9 mouse cellular contexts compared by ENCODE assay signal in genomic region chr6:112207229-112207628, GRCm38 (mm10).
DNase-seq lines count a peak whose midpoint lies in the region; ATAC-seq and TF ChIP-seq lines count a peak whose summit lies in the region.
"Had no signal": no experiment of that assay in that cellular context is flagged by ENCODE, and none has a peak within 500 bp of the region (broad histone marks: within the 10 kb centered on the region; RNA-seq: fewer than 3 reads in every experiment).

No protein-coding gene starts in this region.

- H3K9ac ChIP-seq in limb, embryonic 11.5 days (ENCODE audit: low read length) = no peak overlapping the region
- no peak overlapping the region for H3K9ac ChIP-seq in hindbrain, embryonic 13.5 days
- no peak overlapping the region for H3K9ac ChIP-seq in lung, embryonic 14.5 days
- H3K9ac ChIP-seq: lung, embryonic 15.5 days had no signal

- peak; percentile 38 for DNase-seq in limb, embryonic 11.5 days (ENCODE audit: low spot score)
- no peak for DNase-seq in limb, embryonic 10.5 days (ENCODE audit: low spot score)
- peak; percentile 45 for DNase-seq in MN1 (ENCODE audit: low spot score)
- DNase-seq in cerebellum, postnatal 14 days = peak; percentile 45 to 69
- DNase-seq in lung, embryonic 14.5 days = peak; percentile 89
- DNase-seq in urinary bladder, postnatal 25 days (ENCODE audit: low spot score) = no peak

- no peaks in the 10 kb centered on the region for H3K4me1 ChIP-seq in limb, embryonic 11.5 days (ENCODE audit: control insufficient read depth, insufficient read depth, low read length)
- peaks cover 10% of the 10 kb centered on the region for H3K4me1 ChIP-seq in limb, embryonic 10.5 days
- peaks cover 6% of the 10 kb centered on the region for H3K4me1 ChIP-seq in hindbrain, embryonic 13.5 days (replicated peaks)
- H3K4me1 ChIP-seq in lung, embryonic 14.5 days (ENCODE audit: insufficient read depth) = peaks cover 11% of the 10 kb centered on the region; the same call in 1 of the 2 replicates
- peaks cover 3% of the 10 kb centered on the region; the same call in 1 of the 2 replicates for H3K4me1 ChIP-seq in small intestine, adult 2 months (ENCODE audit: control insufficient read depth, insufficient read depth, insufficient read length, low read length)

- H3K27me3 ChIP-seq in limb, embryonic 11.5 days (ENCODE audit: control insufficient read depth, insufficient read depth, low read length) = no peaks in the 10 kb centered on the region
- H3K27me3 ChIP-seq in limb, embryonic 10.5 days (ENCODE audit: low read depth, poor library complexity, severe bottlenecking) = no peaks in the 10 kb centered on the region
- no peaks in the 10 kb centered on the region for H3K27me3 ChIP-seq in hindbrain, embryonic 13.5 days
- no peaks in the 10 kb centered on the region for H3K27me3 ChIP-seq in lung, embryonic 14.5 days (ENCODE audit: insufficient read depth, low read length)
- no peaks in the 10 kb centered on the region for H3K27me3 ChIP-seq in small intestine, adult 2 months (ENCODE audit: control insufficient read depth, insufficient read depth, low read length)
- H3K27me3 ChIP-seq: lung, embryonic 15.5 days had no signal

- peak; percentile 58 for ATAC-seq in limb, embryonic 11.5 days (ENCODE audit: insufficient number of reproducible peaks, low FRiP score, low TSS enrichment, low read depth)
- peak; percentile 46 for ATAC-seq in hindbrain, embryonic 13.5 days (ENCODE audit: low FRiP score)
- no peak for ATAC-seq in lung, embryonic 14.5 days (ENCODE audit: insufficient read depth)

- peak; percentile 87 for TF ChIP-seq CTCF in lung, embryonic 14.5 days (IDR thresholded peaks at IDR 0.05; ENCODE audit: low read depth)
- TF ChIP-seq CTCF in small intestine, adult 2 months (IDR thresholded peaks at IDR 0.05; ENCODE audit: extremely low read depth, insufficient read length, insufficient replicate concordance, low read depth, low read length) = peak; percentile 18; the same call in 1 of the 2 replicates

- no peak overlapping the region for H3K27ac ChIP-seq in limb, embryonic 11.5 days (replicated peaks; ENCODE audit: low read depth, low read length)
- no peak overlapping the region for H3K27ac ChIP-seq in limb, embryonic 10.5 days
- H3K27ac ChIP-seq in hindbrain, embryonic 13.5 days = no peak overlapping the region
- no peak overlapping the region for H3K27ac ChIP-seq in lung, embryonic 14.5 days (ENCODE audit: low read depth)
- no peak overlapping the region for H3K27ac ChIP-seq in small intestine, adult 2 months (ENCODE audit: insufficient read depth, low read depth, low read length)
- H3K27ac ChIP-seq: lung, embryonic 15.5 days had no signal

- no peak overlapping the region for H3K4me3 ChIP-seq in limb, embryonic 11.5 days (ENCODE audit: low read depth, low read length)
- no peak overlapping the region for H3K4me3 ChIP-seq in limb, embryonic 10.5 days
- no peak overlapping the region for H3K4me3 ChIP-seq in hindbrain, embryonic 13.5 days
- no peak overlapping the region for H3K4me3 ChIP-seq in lung, embryonic 14.5 days (ENCODE audit: low read depth, low read length)
- H3K4me3 ChIP-seq in small intestine, adult 2 months (ENCODE audit: low read depth, low read length) = no peak overlapping the region
- H3K4me3 ChIP-seq: lung, embryonic 15.5 days had no signal

- H3K9me3 ChIP-seq in limb, embryonic 11.5 days (ENCODE audit: control insufficient read depth, low read length) = no peaks in the 10 kb centered on the region
- no peaks in the 10 kb centered on the region for H3K9me3 ChIP-seq in limb, embryonic 10.5 days (replicated peaks)
- no peaks in the 10 kb centered on the region for H3K9me3 ChIP-seq in hindbrain, embryonic 13.5 days
- H3K9me3 ChIP-seq in lung, embryonic 14.5 days (ENCODE audit: low read depth, low read length) = no peaks in the 10 kb centered on the region
- H3K9me3 ChIP-seq: lung, embryonic 15.5 days had no signal

- no peaks in the 10 kb centered on the region for H3K36me3 ChIP-seq in limb, embryonic 11.5 days (ENCODE audit: control insufficient read depth, insufficient read depth, low read length)
- H3K36me3 ChIP-seq in limb, embryonic 10.5 days = no peaks in the 10 kb centered on the region
- no peaks in the 10 kb centered on the region for H3K36me3 ChIP-seq in hindbrain, embryonic 13.5 days
- H3K36me3 ChIP-seq in lung, embryonic 14.5 days (ENCODE audit: insufficient read depth) = no peaks in the 10 kb centered on the region
- no peaks in the 10 kb centered on the region for H3K36me3 ChIP-seq in small intestine, adult 2 months (ENCODE audit: control insufficient read depth, insufficient read depth, low read length)
- H3K36me3 ChIP-seq: lung, embryonic 15.5 days had no signal

- no peak overlapping the region for H3K4me2 ChIP-seq in limb, embryonic 11.5 days (ENCODE audit: low read depth, severe bottlenecking)
- H3K4me2 ChIP-seq in hindbrain, embryonic 13.5 days = no peak overlapping the region
- H3K4me2 ChIP-seq in lung, embryonic 14.5 days = no peak overlapping the region
- H3K4me2 ChIP-seq: lung, embryonic 15.5 days had no signal

- WGBS in limb, embryonic 11.5 days = 44% methylated on average over 5 of the region's 5 CpGs
- 50% methylated on average over 5 of the region's 5 CpGs for WGBS in limb, embryonic 10.5 days
- 37% methylated on average over 5 of the region's 5 CpGs for WGBS in hindbrain, embryonic 13.5 days
- 25% methylated on average over 5 of the region's 5 CpGs for WGBS in lung, embryonic 14.5 days
- WGBS in small intestine, adult 2 months = 14% methylated on average over 5 of the region's 5 CpGs

- no peak for TF ChIP-seq POLR2A in small intestine, adult 2 months (IDR thresholded peaks at IDR 0.05; ENCODE audit: low read depth, low read length)

Comparison
In these comparisons a context has a peak if more than half of its experiments do, and no peak if none do; other contexts are left out.
1. DNase-seq: peak in limb, embryonic 11.5 days (single experiment), MN1 (single experiment), cerebellum, postnatal 14 days (2 of 2) and lung, embryonic 14.5 days (single experiment); none in limb, embryonic 10.5 days (single experiment) and urinary bladder, postnatal 25 days (single experiment).